Mouse (Mus musculus): ENCODE data around the gene Syngr2.

Gene Syngr2

GRCm38 (mm10) chr11:117863174-117863856, 53.8 kb downstream of the Syngr2 start:
- DNase-seq (ENCODE audit: low spot score in 2 of 2), result no peak
